Mouse (Mus musculus) hindbrain, embryonic 12.5 days (tissue): ENCODE measurements around the gene Pald1. TPM values are rescaled to one million over a fixed set of nuclear protein-coding genes. Genes with fewer than 3 reads are reported as not detected.

Experiments used
- ATAC-seq: fragments of 200-750 bp; cut with Nextera tagmentation; 2 replicates; pipeline ENCODE4 v1.8.0; 2017; ENCODE audit warnings: moderate TSS enrichment; ENCODE audit not compliant: low FRiP score
- H3K27ac ChIP-seq: fragments of 300-500 bp; sonication (generic); 2 replicates; pipeline ENCODE4 v1.5.1; 2016; ENCODE audit warnings: mild to moderate bottlenecking
- H3K27me3 ChIP-seq: fragments of 300-500 bp; sonication (generic); 2 replicates; pipeline ENCODE4 v1.6.1; 2016; ENCODE audit warnings: mild to moderate bottlenecking
- H3K36me3 ChIP-seq: fragments of 300-500 bp; sonication (generic); 2 replicates; pipeline ENCODE4 v1.6.1; 2016; ENCODE audit warnings: mild to moderate bottlenecking
- H3K4me1 ChIP-seq: fragments of 300-500 bp; sonication (generic); 2 replicates; pipeline ENCODE4 v1.6.1; 2016
- H3K4me2 ChIP-seq: fragments of 300-500 bp; sonication (generic); replicated peaks from 2 replicates; pipeline ENCODE4 v1.6.1; 2016; ENCODE audit warnings: mild to moderate bottlenecking
- H3K4me3 ChIP-seq: fragments of 300-500 bp; sonication (generic); 2 replicates; pipeline ENCODE4 v1.5.1; 2016; ENCODE audit warnings: mild to moderate bottlenecking
- H3K9ac ChIP-seq: fragments of 300-500 bp; sonication (generic); 2 replicates; pipeline ENCODE4 v1.6.1; 2016; ENCODE audit warnings: mild to moderate bottlenecking, moderate library complexity
- H3K9me3 ChIP-seq: fragments of 300-500 bp; sonication (generic); replicated peaks from 2 replicates; pipeline ENCODE4 v1.6.1; 2016; ENCODE audit warnings: mild to moderate bottlenecking
- WGBS: fragments of 180-500 bp; shearing (Covaris S2); methylation state at CpG from one replicate; pipeline ENCODE4 v1.1.7; 2016; 5-methylcytosine and 5-hydroxymethylcytosine counted together
- polyA plus RNA-seq: library from polyadenylated mRNA; unstranded; fragments of >200 nt; fragmentation: Nextera tagmentation; extraction: Ambion mirVana; gene quantifications from 2 replicates; pipeline ENCODE4 v1.2.1, GENCODE M21; 2016

The Pald1 gene
- polyA plus RNA-seq, 1 experiment from 2014 or later, result 39.3 TPM

DNA sequence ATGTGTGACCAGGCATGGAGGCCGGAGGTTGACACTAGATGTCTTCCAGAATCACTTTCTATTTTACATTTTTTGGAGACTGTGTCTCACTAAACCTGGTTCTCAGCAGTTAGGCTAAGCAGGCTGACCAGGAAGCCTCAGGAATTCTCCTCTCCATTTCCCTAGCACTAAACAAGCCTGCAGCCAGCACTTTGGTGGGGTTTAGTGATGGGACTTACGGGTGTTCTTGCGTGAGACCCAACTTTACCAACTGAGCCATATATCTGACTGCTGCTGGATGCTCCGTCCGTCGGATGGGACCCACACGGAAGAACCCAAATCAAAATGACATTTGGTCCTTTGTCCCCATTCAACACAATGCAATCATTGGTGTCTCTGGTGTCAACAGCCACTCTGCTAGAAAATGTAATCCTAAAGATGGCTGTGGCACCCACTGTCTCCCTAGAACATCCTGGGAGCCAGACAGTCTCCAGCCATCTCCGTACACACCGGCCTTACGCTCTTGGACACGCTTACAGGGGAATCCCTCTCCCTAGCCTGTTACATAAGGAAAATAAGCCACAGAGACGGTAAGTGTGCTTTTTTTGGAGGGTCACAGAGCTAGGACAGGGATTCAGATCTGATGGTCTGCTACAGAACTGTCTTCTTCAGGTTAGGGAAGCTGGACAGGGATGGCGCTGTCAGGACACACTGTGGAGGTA is 3.8 kb downstream of the Pald1 start:
- H3K4me3 ChIP-seq, result no peak overlapping the region
- peaks cover 42% of the 10 kb centered on the region for H3K4me1 ChIP-seq
- no peak for ATAC-seq
- peak overlapping the region; percentile 70 for H3K4me2 ChIP-seq
- H3K27ac ChIP-seq, result no peak overlapping the region
- H3K27me3 ChIP-seq, result peaks cover 19% of the 10 kb centered on the region
- WGBS, result 89% methylated on average over 13 of the region's 13 CpGs
- H3K9me3 ChIP-seq, result no peaks in the 10 kb centered on the region
- H3K36me3 ChIP-seq, result no peaks in the 10 kb centered on the region
- H3K9ac ChIP-seq, result no peak overlapping the region

DNA sequence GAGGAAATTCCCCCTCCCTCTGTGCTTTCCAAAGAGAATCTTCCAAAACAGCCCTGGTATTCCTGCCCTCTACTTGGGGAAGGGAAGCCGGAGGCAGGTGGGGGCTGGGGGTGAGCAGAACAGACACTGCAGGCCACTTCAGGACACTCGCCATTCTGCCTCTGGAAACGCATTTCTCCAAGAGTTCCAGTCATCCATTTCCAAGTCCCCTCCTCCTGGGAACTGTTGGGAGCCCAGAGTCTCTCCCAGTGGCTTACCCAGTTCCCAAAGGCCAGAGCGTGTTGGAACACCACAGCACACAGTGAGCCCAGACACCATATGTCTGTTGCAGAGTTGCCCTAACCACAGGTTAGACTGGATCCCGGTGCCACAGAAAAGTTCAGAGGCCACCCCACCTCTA is 4.6 kb downstream of the Pald1 start:
- H3K27ac ChIP-seq, result no peak overlapping the region
- H3K4me1 ChIP-seq, result peaks cover 42% of the 10 kb centered on the region
- H3K36me3 ChIP-seq, result no peaks in the 10 kb centered on the region
- peaks cover 19% of the 10 kb centered on the region for H3K27me3 ChIP-seq
- WGBS, result 95% methylated on average over 5 of the region's 5 CpGs
- H3K4me3 ChIP-seq, result no peak overlapping the region
- H3K9me3 ChIP-seq, result no peaks in the 10 kb centered on the region
- ATAC-seq, result no peak
- no peak overlapping the region for H3K9ac ChIP-seq
- H3K4me2 ChIP-seq, result no peak overlapping the region

DNA sequence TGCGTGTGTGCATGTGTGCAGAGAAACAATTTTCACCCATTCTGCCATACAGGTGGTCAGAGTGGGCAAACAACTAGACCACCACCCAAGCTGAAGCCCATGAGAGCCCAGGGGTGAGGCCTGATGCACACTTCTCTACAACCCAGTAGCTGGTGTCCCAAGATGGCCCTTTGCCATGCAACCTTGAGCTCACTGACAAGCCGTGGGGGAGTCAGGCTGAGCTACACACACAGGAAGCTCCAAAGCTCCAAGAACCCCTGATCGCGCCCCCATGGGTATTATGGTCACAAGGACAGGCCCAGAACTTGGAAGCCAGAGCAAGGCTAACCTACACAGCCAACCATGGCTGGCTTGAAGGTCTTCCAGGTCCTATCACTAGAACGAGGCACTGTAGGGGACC is 5.3 kb downstream of the Pald1 start:
- Histone ChIP-seq H3K9ac (no peak overlapping the region), H3K27me3 (peaks cover 19% of the 10 kb centered on the region), H3K36me3 (no peaks in the 10 kb centered on the region), H3K4me3 (no peak overlapping the region), H3K27ac (no peak overlapping the region), H3K4me2 (no peak overlapping the region), H3K9me3 (no peaks in the 10 kb centered on the region), H3K4me1 (peaks cover 41% of the 10 kb centered on the region)
- no peak for ATAC-seq
- WGBS, result 94% methylated on average over 5 of the region's 5 CpGs

DNA sequence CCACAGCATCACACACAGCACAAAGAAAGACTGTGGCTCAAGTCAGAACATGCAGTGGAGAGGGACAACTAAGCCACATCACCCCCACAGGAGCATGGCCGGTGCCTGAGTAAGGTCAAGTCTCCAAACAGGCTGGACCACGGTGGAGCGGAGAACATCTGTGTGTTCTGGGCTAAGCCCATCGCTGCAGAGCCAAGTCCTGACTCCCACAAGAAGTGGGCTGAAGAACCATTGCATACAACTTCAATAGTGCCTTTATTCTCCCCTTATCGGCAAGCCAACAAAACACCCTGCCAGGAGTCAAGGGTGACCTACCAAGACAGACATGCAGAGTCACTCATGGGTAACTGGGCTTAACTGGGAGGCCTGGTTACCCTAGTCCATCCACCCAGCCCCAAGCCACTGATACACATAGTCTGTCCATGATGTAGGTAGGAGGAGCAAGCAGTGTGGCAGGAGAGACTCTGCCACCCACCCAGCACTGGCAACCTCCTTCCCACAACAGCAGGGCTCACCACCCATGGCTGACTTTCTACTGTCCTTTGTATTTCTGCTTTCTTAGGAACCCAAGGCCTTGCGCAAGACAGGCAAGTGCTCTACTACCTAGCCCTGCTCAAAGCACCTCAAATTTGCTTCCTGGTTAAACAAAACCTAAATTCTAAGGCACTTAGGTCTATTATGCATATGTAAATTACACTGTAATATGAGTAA is 8.4 kb downstream of the Pald1 start:
- WGBS, result 71% methylated on average over 6 of the region's 6 CpGs
- peaks cover 34% of the 10 kb centered on the region for H3K4me1 ChIP-seq
- 0 out of 2 replicates have a peak, but pooled peaks cover 4% of the 10 kb centered on the region for H3K27me3 ChIP-seq
- no peak overlapping the region for H3K9ac ChIP-seq
- H3K4me3 ChIP-seq, result no peak overlapping the region
- H3K9me3 ChIP-seq, result no peaks in the 10 kb centered on the region
- H3K27ac ChIP-seq, result no peak overlapping the region
- no peaks in the 10 kb centered on the region for H3K36me3 ChIP-seq
- ATAC-seq, result no peak
- H3K4me2 ChIP-seq, result no peak overlapping the region

DNA sequence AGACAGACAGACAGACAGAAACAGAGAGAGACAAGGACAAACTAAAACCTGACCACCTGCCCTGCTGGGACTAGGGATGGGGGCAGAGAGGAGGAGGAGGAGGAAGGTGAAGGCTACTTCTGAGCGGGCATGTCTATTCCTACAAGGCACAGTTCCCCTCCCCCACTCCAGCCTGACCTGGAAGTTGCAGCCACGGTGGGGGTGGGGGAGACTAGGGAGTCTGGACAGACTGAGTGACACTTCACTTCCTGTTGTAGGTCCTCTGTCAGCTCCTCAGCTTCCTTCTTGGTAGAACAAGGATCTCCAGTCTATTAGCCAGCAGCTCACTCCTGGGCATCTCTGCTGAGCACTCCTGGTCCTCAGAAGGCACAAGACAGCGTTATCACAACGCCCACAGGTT is 9.3 kb downstream of the Pald1 start:
- no peak overlapping the region for H3K9ac ChIP-seq
- 0 out of 2 replicates have a peak, but pooled peaks cover 4% of the 10 kb centered on the region for H3K27me3 ChIP-seq
- no peak overlapping the region for H3K27ac ChIP-seq
- no peaks in the 10 kb centered on the region for H3K9me3 ChIP-seq
- no peak overlapping the region for H3K4me3 ChIP-seq
- no peak for ATAC-seq
- H3K36me3 ChIP-seq, result no peaks in the 10 kb centered on the region
- 56% methylated on average over 4 of the region's 4 CpGs for WGBS
- peaks cover 34% of the 10 kb centered on the region for H3K4me1 ChIP-seq
- no peak overlapping the region for H3K4me2 ChIP-seq

DNA sequence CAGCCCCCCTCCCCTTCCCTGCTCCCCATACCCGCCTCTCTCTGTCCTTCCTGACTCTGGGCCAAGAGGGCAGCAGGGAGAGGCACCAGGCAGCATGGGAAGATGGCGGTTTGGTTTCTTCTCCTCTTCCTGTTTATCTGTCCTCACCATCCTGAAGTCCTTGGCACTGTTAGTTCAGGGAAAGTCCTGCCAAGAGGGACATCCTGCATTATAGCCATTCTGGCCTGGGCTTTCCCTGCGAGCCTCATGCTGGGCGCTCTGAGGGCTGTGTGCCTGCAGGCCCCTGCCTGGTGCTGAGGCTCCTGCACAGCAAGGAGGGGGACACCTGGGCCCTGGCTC is 10.8 kb downstream of the Pald1 start:
- H3K27ac ChIP-seq, result no peak overlapping the region
- no peak overlapping the region for H3K4me2 ChIP-seq
- no peak for ATAC-seq
- no peaks in the 10 kb centered on the region for H3K27me3 ChIP-seq
- H3K9ac ChIP-seq, result no peak overlapping the region
- WGBS, result 86% methylated on average over 3 of the region's 4 CpGs
- no peaks in the 10 kb centered on the region for H3K36me3 ChIP-seq
- no peaks in the 10 kb centered on the region for H3K9me3 ChIP-seq
- no peak overlapping the region for H3K4me3 ChIP-seq
- peaks cover 34% of the 10 kb centered on the region for H3K4me1 ChIP-seq

DNA sequence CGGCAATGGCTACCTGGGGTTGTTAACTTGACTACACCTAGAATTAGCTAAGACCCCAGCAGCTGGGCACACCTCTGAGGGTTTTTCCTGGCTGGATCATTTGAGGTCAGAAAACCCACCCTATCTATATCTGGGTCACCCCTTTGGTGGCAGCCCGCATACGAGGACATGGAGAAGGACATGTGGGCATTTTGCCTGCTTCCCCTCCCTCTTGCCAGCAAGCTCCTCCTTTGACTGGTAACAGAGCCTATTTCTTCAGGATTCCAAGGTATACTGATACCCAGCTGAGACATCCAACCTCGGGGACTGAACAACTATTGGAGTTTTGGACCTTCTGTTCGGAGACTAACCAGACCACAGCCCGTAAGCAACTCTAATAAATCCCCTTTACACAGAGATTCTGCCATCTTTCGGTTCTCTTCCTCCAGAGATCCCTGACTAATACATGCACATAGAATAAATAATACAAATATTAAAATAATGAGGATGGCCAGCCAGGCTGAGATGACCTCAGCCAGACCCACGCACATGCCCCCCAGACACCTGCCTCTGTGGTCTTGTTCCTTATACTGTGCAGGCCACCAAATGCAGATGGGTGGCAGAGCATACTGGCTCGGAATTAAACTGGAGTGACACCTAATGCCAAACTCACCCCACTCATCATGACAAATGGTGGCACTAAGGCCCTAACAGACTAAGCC is 11.3 kb downstream of the Pald1 start:
- no peaks in the 10 kb centered on the region for H3K27me3 ChIP-seq
- H3K9me3 ChIP-seq, result no peaks in the 10 kb centered on the region
- no peak for ATAC-seq
- no peaks in the 10 kb centered on the region for H3K36me3 ChIP-seq
- H3K27ac ChIP-seq, result no peak overlapping the region
- no peak overlapping the region for H3K4me3 ChIP-seq
- 83% methylated on average over 9 of the region's 9 CpGs for WGBS
- no peak overlapping the region for H3K4me2 ChIP-seq
- H3K4me1 ChIP-seq, result peaks cover 34% of the 10 kb centered on the region
- H3K9ac ChIP-seq, result no peak overlapping the region; the same call in 1 of the 2 replicates

DNA sequence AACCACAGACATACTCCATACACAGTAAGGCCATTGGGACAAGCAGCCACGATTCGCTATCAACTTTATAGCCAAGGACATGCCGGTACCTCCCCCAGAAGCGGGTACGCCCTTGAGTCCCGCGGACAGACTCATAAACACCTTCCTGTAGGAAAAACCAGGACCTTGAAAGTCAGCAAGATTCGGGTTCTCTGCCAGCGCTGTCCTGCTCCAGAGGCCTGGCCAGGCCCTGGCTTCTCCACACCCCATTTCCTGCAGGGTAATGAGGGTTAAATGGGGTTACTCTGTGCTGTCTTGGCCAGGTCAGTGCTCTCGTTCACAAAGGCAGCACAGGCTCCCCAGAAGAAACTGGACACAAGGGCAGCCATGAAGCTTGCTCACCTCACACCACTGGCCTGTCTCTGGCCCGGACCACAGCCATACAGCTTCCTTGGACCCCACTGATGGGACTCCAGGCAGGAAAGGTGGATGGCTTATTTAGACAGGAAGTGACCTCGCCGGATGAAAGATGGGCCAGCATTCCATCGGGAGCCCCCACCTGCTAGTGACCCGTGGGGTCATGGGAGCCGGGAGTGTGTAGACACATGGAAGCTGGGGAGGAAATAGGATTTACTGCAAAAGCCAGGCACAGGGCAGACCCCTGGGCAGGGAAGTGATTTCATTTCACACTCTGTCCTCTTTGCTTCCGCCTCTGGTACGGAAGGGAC is 12.9 kb downstream of the Pald1 start:
- no peak overlapping the region for H3K4me2 ChIP-seq
- no peaks in the 10 kb centered on the region for H3K36me3 ChIP-seq
- no peak overlapping the region for H3K4me3 ChIP-seq
- ATAC-seq, result no peak
- no peak overlapping the region for H3K9ac ChIP-seq
- peak overlapping the region; percentile 45; the same call in 1 of the 2 replicates for H3K27ac ChIP-seq
- 65% methylated on average over 18 of the region's 18 CpGs for WGBS
- H3K9me3 ChIP-seq, result no peaks in the 10 kb centered on the region
- H3K4me1 ChIP-seq, result peaks cover 34% of the 10 kb centered on the region
- no peaks in the 10 kb centered on the region for H3K27me3 ChIP-seq

DNA sequence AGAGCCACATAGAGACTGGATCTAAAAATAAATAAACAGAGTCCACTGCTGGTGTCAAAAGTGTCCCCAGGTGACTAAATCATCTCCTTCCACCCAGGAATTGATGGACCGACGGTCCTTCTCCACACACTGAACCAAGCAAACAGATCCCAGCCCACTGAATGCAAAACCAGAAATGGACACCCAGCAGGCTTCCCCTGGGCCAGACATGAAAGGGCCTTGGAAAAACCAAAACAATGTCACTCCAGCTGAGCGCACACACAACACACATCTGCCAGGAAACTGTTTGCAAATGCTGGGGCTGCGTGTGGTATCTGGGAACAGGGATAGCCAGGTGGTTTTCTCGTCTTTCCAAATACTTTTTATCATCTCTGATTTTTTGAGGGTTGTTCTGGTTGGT is 13.6 kb downstream of the Pald1 start:
- no peak for ATAC-seq
- 55% methylated on average over 5 of the region's 5 CpGs for WGBS
- H3K36me3 ChIP-seq, result no peaks in the 10 kb centered on the region
- no peak overlapping the region for H3K4me3 ChIP-seq
- H3K27me3 ChIP-seq, result no peaks in the 10 kb centered on the region
- no peak overlapping the region for H3K9ac ChIP-seq
- no peak overlapping the region for H3K4me2 ChIP-seq
- no peak overlapping the region for H3K27ac ChIP-seq
- H3K4me1 ChIP-seq, result peaks cover 31% of the 10 kb centered on the region
- H3K9me3 ChIP-seq, result no peaks in the 10 kb centered on the region

DNA sequence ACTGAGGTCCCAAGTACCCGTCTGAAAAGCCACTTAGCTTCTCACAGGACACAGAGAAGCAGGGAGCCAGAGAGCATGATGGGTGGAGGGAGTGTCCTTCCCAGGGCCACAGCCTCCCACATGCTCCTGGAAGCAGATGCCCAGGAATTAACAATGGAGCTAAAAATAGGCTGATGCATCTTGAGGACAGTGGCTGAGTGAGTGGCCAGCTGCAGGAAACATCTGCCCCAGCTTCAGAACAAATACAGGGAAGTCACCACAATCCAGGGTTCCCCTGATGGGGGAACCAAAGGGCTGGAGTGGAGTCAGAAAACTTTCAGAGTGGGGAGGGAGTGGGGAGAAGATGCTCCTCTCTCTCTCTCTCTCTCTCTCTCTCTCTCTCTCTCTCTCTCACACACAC is 17.4 kb downstream of the Pald1 start:
- no peak overlapping the region for H3K27ac ChIP-seq
- H3K4me2 ChIP-seq, result no peak overlapping the region
- no peak overlapping the region for H3K4me3 ChIP-seq
- peaks cover 18% of the 10 kb centered on the region for H3K4me1 ChIP-seq
- no peaks in the 10 kb centered on the region for H3K9me3 ChIP-seq
- no peak overlapping the region for H3K9ac ChIP-seq
- 76% methylated on average over 1 of the region's 1 CpGs for WGBS
- ATAC-seq, result no peak
- H3K27me3 ChIP-seq, result no peaks in the 10 kb centered on the region
- peaks cover 6% of the 10 kb centered on the region; the same call in 1 of the 2 replicates for H3K36me3 ChIP-seq

DNA sequence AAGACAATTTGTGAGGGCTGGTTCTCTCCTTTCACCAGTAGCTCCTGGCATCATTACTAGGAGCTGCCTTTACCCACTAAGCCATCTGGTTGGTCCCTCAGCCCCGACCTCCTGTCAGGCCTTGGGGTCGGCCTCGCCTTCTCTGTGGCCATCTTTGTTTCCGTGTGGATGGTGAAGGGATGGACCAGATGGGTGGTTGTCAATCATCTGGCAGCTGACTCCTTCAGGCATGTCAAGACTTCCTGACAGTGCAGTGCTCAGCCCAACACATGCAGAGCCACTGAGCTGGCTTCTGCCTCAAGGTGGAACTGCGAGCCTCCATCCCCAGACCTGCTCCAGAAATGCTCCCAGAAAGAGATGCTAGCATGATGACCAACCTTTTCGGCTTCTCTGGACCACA is 18.9 kb downstream of the Pald1 start:
- Histone ChIP-seq H3K9me3 (no peaks in the 10 kb centered on the region), H3K4me1 (peaks cover 10% of the 10 kb centered on the region), H3K9ac (no peak overlapping the region), H3K27me3 (no peaks in the 10 kb centered on the region), H3K4me2 (no peak overlapping the region), H3K4me3 (no peak overlapping the region), H3K27ac (no peak overlapping the region), H3K36me3 (peaks cover 6% of the 10 kb centered on the region; the same call in 1 of the 2 replicates)
- WGBS, result 93% methylated on average over 6 of the region's 6 CpGs
- ATAC-seq, result no peak

DNA sequence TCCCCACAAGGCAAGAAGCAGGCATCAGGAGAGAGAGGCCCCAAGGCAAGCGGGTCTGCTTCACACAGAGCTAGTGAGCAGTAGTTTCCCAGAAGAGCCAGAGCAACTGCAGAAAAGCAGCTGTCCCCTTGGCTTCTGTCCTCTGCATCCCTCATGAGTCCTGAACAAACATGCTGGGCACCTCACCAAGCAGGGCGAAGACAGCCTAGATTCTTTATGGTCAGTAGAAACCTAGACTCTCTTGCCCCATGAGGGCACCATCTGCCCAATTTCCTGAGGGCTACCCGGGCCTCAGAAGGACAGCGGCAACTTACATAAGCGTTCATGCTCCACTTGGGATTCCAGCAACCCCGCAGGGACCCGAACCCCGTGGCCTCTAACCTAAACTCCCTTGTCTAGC is 20.3 kb downstream of the Pald1 start:
- peaks cover 6% of the 10 kb centered on the region; the same call in 1 of the 2 replicates for H3K36me3 ChIP-seq
- peaks cover 12% of the 10 kb centered on the region for H3K4me1 ChIP-seq
- no peak overlapping the region for H3K4me2 ChIP-seq
- no peak overlapping the region for H3K9ac ChIP-seq
- H3K4me3 ChIP-seq, result no peak overlapping the region
- no peaks in the 10 kb centered on the region for H3K27me3 ChIP-seq
- WGBS, result 74% methylated on average over 8 of the region's 8 CpGs
- no peaks in the 10 kb centered on the region for H3K9me3 ChIP-seq
- no peak for ATAC-seq
- no peak overlapping the region for H3K27ac ChIP-seq
